Mouse (Mus musculus) CD4-positive helper T cell, adult 2 months (primary cell): ENCODE measurements around the gene Enthd1.

Experiments used
- DNase-seq: peaks from one replicate; pipeline ENCODE4 v3.0.0-alpha.2; 2012; ENCODE audit warnings: low read depth, missing footprints, low spot score

Enthd1 gene

GRCm38 (mm10) chr15:80413070-80413469 is 151.9 kb downstream of the Enthd1 start:
- no peak for DNase-seq

- DNase-seq, result no peak
Measured at GRCm38 (mm10) chr15:80410661-80411060, 154.3 kb downstream of the Enthd1 start.

GRCm38 (mm10) chr15:80407873-80408272 is 157.1 kb downstream of the Enthd1 start:
- DNase-seq, result no peak
